Mouse (Mus musculus): ENCODE data around the gene Cend1. TPM values are rescaled to one million over a fixed set of nuclear protein-coding genes. Genes with fewer than 3 reads are reported as not detected.

Cend1 gene
- 1.3 and 3.4 TPM in 2 replicates for polyA plus RNA-seq (2012; rRNA removed)

- DNase-seq (ENCODE audit: low spot score), result no peak
These were observed at the start of gene Cend1 for GRCm38 (mm10) chr7:141429310-141429709. Gene Cend1 (minus strand): TSS chr7:141429491.

- no peak for DNase-seq (ENCODE audit: low spot score)
These were observed 49.0 kb upstream of the Cend1 start for GRCm38 (mm10) chr7:141478270-141478748.

- DNase-seq (ENCODE audit: low spot score), result no peak
These were observed 48.4 kb upstream of the Cend1 start for GRCm38 (mm10) chr7:141477578-141478269.

GRCm38 (mm10) chr7:141476981-141477370 lies 47.7 kb upstream of the Cend1 start:
- DNase-seq (ENCODE audit: low spot score), result no peak

GRCm38 (mm10) chr7:141476226-141476980 lies 47.1 kb upstream of the Cend1 start:
- peak; percentile 82 for DNase-seq (ENCODE audit: low spot score)

GRCm38 (mm10) chr7:141475805-141476158 lies 46.5 kb upstream of the Cend1 start:
- DNase-seq (ENCODE audit: low spot score), result no peak

- peak; percentile 88 for DNase-seq (ENCODE audit: low spot score)
These were observed 45.9 kb upstream of the Cend1 start, which contains the start of the genes Polr2l and Tspan4 for GRCm38 (mm10) chr7:141475011-141475804. Gene Polr2l (minus strand): TSS chr7:141475132. Gene Tspan4 (plus strand): TSS chr7:141475240.

GRCm38 (mm10) chr7:141474160-141474559 lies 44.9 kb upstream of the Cend1 start:
- no peak for DNase-seq (ENCODE audit: low spot score)

GRCm38 (mm10) chr7:141472763-141473162 lies 43.5 kb upstream of the Cend1 start:
- DNase-seq (ENCODE audit: low spot score), result no peak

GRCm38 (mm10) chr7:141472226-141472625 lies 42.9 kb upstream of the Cend1 start:
- DNase-seq (ENCODE audit: low spot score), result no peak

GRCm38 (mm10) chr7:141471236-141471635 lies 41.9 kb upstream of the Cend1 start:
- no peak for DNase-seq (ENCODE audit: low spot score)

GRCm38 (mm10) chr7:141470637-141470944 lies 41.3 kb upstream of the Cend1 start:
- DNase-seq (ENCODE audit: low spot score), result no peak

GRCm38 (mm10) chr7:141469901-141470636 lies 40.8 kb upstream of the Cend1 start:
- no peak for DNase-seq (ENCODE audit: low spot score)

GRCm38 (mm10) chr7:141469352-141469751 lies 40.1 kb upstream of the Cend1 start:
- DNase-seq (ENCODE audit: low spot score), result no peak

GRCm38 (mm10) chr7:141468522-141469211 lies 39.4 kb upstream of the Cend1 start:
- DNase-seq (ENCODE audit: low spot score), result peak; percentile 38

GRCm38 (mm10) chr7:141468164-141468521 lies 38.9 kb upstream of the Cend1 start:
- DNase-seq (ENCODE audit: low spot score), result no peak

GRCm38 (mm10) chr7:141467230-141468030 lies 38.1 kb upstream of the Cend1 start, which contains the start of gene Cd151:
Gene Cd151 (plus strand): TSS chr7:141467392.
- DNase-seq (ENCODE audit: low spot score), result peak; percentile 88

GRCm38 (mm10) chr7:141466607-141467148 lies 37.4 kb upstream of the Cend1 start:
- no peak for DNase-seq (ENCODE audit: low spot score)

- no peak for DNase-seq (ENCODE audit: low spot score)
These were observed 36.7 kb upstream of the Cend1 start for GRCm38 (mm10) chr7:141466045-141466394.
